29 mouse cellular contexts compared by ENCODE assay signal in genomic region chr13:47030376-47031107, GRCm38 (mm10). TPM values are rescaled to one million over a fixed set of nuclear protein-coding genes. Genes with fewer than 3 reads are reported as not detected.
A peak's percentile ranks its signal among the peaks of the same experiment; 100 is the strongest.
DNase-seq lines count a peak whose midpoint lies in the region; ATAC-seq lines count a peak whose summit lies in the region.
"Had no signal": no experiment of that assay in that cellular context is flagged by ENCODE, and none has a peak within 500 bp of the region (broad histone marks: within the 10 kb centered on the region; RNA-seq: fewer than 3 reads in every experiment).

No protein-coding gene starts in this region.

- H3K27ac ChIP-seq in forebrain, embryonic 11.5 days (ENCODE audit: low read depth, low read length), result no peak overlapping the region
- no peak overlapping the region for H3K27ac ChIP-seq in forebrain, embryonic 13.5 days
- H3K27ac ChIP-seq: heart, adult 2 months; hindbrain, embryonic 14.5 days; intestine, embryonic 15.5 days; layer of hippocampus, adult 2 months; liver, embryonic 14.5 days; macrophage; midbrain, embryonic 15.5 days; neural tube, embryonic 12.5 days; stomach, postnatal 0 days had no signal

- H3K27me3 ChIP-seq in forebrain, embryonic 11.5 days (ENCODE audit: control insufficient read depth, insufficient read depth, low read length), result no peaks in the 10 kb centered on the region
- no peaks in the 10 kb centered on the region for H3K27me3 ChIP-seq in forebrain, embryonic 13.5 days
- H3K27me3 ChIP-seq: intestine, embryonic 15.5 days; midbrain, embryonic 15.5 days; neural tube, embryonic 12.5 days had no signal

- WGBS in forebrain, embryonic 11.5 days, result 92% methylated on average over 17 of the region's 17 CpGs
- WGBS in forebrain, embryonic 13.5 days, result 93% methylated on average over 17 of the region's 17 CpGs

- H3K4me3 ChIP-seq in forebrain, embryonic 11.5 days (ENCODE audit: low read depth, low read length), result no peak overlapping the region
- H3K4me3 ChIP-seq in forebrain, embryonic 13.5 days, result no peak overlapping the region
- H3K4me3 ChIP-seq: heart, adult 2 months; intestine, embryonic 15.5 days; layer of hippocampus, adult 2 months; midbrain, embryonic 15.5 days; neural tube, embryonic 12.5 days had no signal

- intact Hi-C loops in heart, postnatal 25 days (cut with DNase I), result no loop called here

- H3K9ac ChIP-seq in forebrain, embryonic 11.5 days (ENCODE audit: low read length), result no peak overlapping the region
- H3K9ac ChIP-seq in forebrain, embryonic 13.5 days, result no peak overlapping the region
- H3K9ac ChIP-seq: forebrain, postnatal 0 days; hindbrain, embryonic 14.5 days; intestine, embryonic 15.5 days; liver, embryonic 14.5 days; midbrain, embryonic 15.5 days; neural tube, embryonic 12.5 days had no signal

- H3K4me1 ChIP-seq in forebrain, embryonic 11.5 days (replicated peaks; ENCODE audit: control insufficient read depth, insufficient read depth, low read length), result no peaks in the 10 kb centered on the region
- no peaks in the 10 kb centered on the region for H3K4me1 ChIP-seq in forebrain, embryonic 13.5 days
- H3K4me1 ChIP-seq: intestine, embryonic 15.5 days; midbrain, embryonic 15.5 days; neural tube, embryonic 12.5 days had no signal

- peak; percentile 37 for DNase-seq in forebrain, embryonic 11.5 days (ENCODE audit: low spot score)
- DNase-seq in CD4-positive helper T cell, adult 2 months (ENCODE audit: low read depth, low spot score), result peak; percentile 30
- peak; percentile 29 for DNase-seq in kidney, postnatal 10 days
- no peak for DNase-seq in urinary bladder, postnatal 36 days (ENCODE audit: low spot score in 2 of 2)
- DNase-seq in heart, postnatal 25 days (ENCODE audit: low spot score), result no peak
- DNase-seq in B cell, adult 2 months, result no peak
- DNase-seq: adrenal gland, postnatal 14 days; cerebellum, adult 8-10 months; cerebellum, postnatal 36 days; embryo, embryonic 11 days; forebrain, postnatal 0 days; gastrocnemius, postnatal 25 days; heart, adult 2 months; heart, postnatal 36 days; layer of hippocampus, postnatal 36 days; right cerebral cortex, postnatal 14 days; thymus, adult 2 months; thymus, postnatal 4 days had no signal

- no peak for ATAC-seq in forebrain, embryonic 11.5 days (replicated peaks; ENCODE audit: low FRiP score)
- no peak for ATAC-seq in forebrain, embryonic 13.5 days
- peak; percentile 71 for ATAC-seq in inflammation-experienced regulatory T-cells, adult 6 months
- ATAC-seq: forebrain, postnatal 0 days; intestine, embryonic 15.5 days; midbrain, embryonic 15.5 days had no signal

- H3K36me3 ChIP-seq in forebrain, embryonic 11.5 days (ENCODE audit: control insufficient read depth, insufficient read depth, low read length), result no peaks in the 10 kb centered on the region
- H3K36me3 ChIP-seq in forebrain, embryonic 13.5 days (ENCODE audit: poor library complexity, severe bottlenecking), result peaks cover 12% of the 10 kb centered on the region; the same call in 1 of the 2 replicates
- H3K36me3 ChIP-seq: intestine, embryonic 15.5 days; midbrain, embryonic 15.5 days had no signal

- H3K9me3 ChIP-seq in forebrain, embryonic 11.5 days (ENCODE audit: control insufficient read depth, low read length), result no peaks in the 10 kb centered on the region
- H3K9me3 ChIP-seq in forebrain, embryonic 13.5 days (replicated peaks), result no peaks in the 10 kb centered on the region
- H3K9me3 ChIP-seq: intestine, embryonic 15.5 days; midbrain, embryonic 15.5 days; neural tube, embryonic 12.5 days had no signal

- no peak overlapping the region for H3K4me2 ChIP-seq in forebrain, embryonic 11.5 days (ENCODE audit: low read depth, low read length, severe bottlenecking)
- H3K4me2 ChIP-seq in forebrain, embryonic 13.5 days, result no peak overlapping the region
- H3K4me2 ChIP-seq: hindbrain, embryonic 14.5 days; intestine, embryonic 15.5 days; midbrain, embryonic 15.5 days; neural tube, embryonic 12.5 days had no signal

RNA-seq across cellular contexts. Expression of gene Kdm1b, which starts 12.8 kb away (rescaled TPM):
- 20.4 and 21.1 TPM in 2 replicates for polyA plus RNA-seq in forebrain, embryonic 11.5 days (2014; fragmentation: Nextera tagmentation; extraction: Ambion mirVana)
- polyA plus RNA-seq in forebrain, embryonic 13.5 days (2015; fragmentation: Nextera tagmentation; extraction: Ambion mirVana), result 17.7 and 19.2 TPM in 2 replicates
- polyA plus RNA-seq in inflammation-experienced regulatory T-cells, adult 6 months (2017; shearing (Covaris generic)), result 10 to 100 TPM; 17.5 to 20.9 (median 19.1) TPM
- total RNA-seq in heart, postnatal 25 days (2021), result 10 to 100 TPM in 1 of 2 experiments, 1 to 10 TPM in 1; 8.2 to 10.4 TPM

RNA-seq across cellular contexts. Expression of gene Tpmt, which starts 14.0 kb away (rescaled TPM):
- 31.7 and 34.2 TPM in 2 replicates for polyA plus RNA-seq in forebrain, embryonic 11.5 days (2014; fragmentation: Nextera tagmentation; extraction: Ambion mirVana)
- polyA plus RNA-seq in forebrain, embryonic 13.5 days (2015; fragmentation: Nextera tagmentation; extraction: Ambion mirVana), result 29.5 and 30.6 TPM in 2 replicates
- 1 to 10 TPM; 4.1 to 9.7 (median 8.0) TPM for polyA plus RNA-seq in inflammation-experienced regulatory T-cells, adult 6 months (2017; shearing (Covaris generic))
- total RNA-seq in heart, postnatal 25 days (2021), result 1 to 10 TPM; 4.9 to 6.0 TPM

RNA-seq across cellular contexts. Expression of gene Nhlrc1, which starts 15.9 kb away (rescaled TPM):
- polyA plus RNA-seq in forebrain, embryonic 11.5 days (2014; fragmentation: Nextera tagmentation; extraction: Ambion mirVana), result 5.3 and 6.9 TPM in 2 replicates
- polyA plus RNA-seq in forebrain, embryonic 13.5 days (2015; fragmentation: Nextera tagmentation; extraction: Ambion mirVana), result 7.0 and 7.2 TPM in 2 replicates
- under 1 TPM in 2 of 3 experiments, not detected in 1; 0.67 to 0.74 TPM for polyA plus RNA-seq in inflammation-experienced regulatory T-cells, adult 6 months (2017; shearing (Covaris generic))
- total RNA-seq in heart, postnatal 25 days (2021), result 1 to 10 TPM; 5.6 to 6.2 TPM
- total RNA-seq: MEL had no signal

Comparison
In these comparisons a context has a peak if more than half of its experiments do, and no peak if none do; other contexts are left out.
1. DNase-seq: peak in forebrain, embryonic 11.5 days (single experiment), CD4-positive helper T cell, adult 2 months (single experiment) and kidney, postnatal 10 days (single experiment); none in urinary bladder, postnatal 36 days (0 of 2), heart, postnatal 25 days (single experiment) and B cell, adult 2 months (0 of 2).